Mouse (Mus musculus) lung, adult 2 months (tissue): Measurements from ENCODE around the gene Topors.

Source experiments
- CTCF ChIP-seq: fragments of 200-500 bp; IDR thresholded peaks from 2 replicates; pipeline ENCODE4 v1.5.1; 2011; ENCODE audit warnings: mild to moderate bottlenecking, low read length, control low read depth; ENCODE audit not compliant: insufficient read depth
- POLR2A ChIP-seq: fragments of 200-500 bp; IDR thresholded peaks from 2 replicates; pipeline ENCODE4 v1.6.1; 2011; ENCODE audit warnings: low read depth, mild to moderate bottlenecking, control low read depth, low read length, borderline replicate concordance; ENCODE audit errors: extremely low read depth

DNA sequence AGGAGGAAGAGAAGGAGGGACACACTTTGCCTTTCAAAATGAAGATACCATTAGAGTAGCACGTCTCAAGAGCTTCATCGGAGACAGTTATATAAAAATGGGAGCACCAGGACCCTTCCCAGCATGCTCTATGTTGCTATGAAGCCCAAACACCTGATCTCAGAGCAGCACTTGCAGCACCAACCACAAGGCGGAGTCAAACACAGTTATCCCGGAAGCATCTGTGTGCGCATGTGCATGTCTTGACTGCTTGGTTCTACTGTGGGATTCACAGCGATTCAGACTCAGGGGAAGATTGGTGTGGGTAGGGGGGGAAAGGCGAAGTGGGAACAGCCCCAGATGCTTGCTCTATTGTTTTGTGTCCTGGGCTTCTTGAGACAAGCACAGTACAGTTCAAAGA lies 51.3 kb downstream of the Topors start:
- TF ChIP-seq CTCF (peak; percentile 64), POLR2A (no peak)
